8 mouse cellular contexts compared by ENCODE assay signal in genomic region chr2:69054279-69054678, GRCm38 (mm10).
DNase-seq lines count a peak whose midpoint lies in the region; ATAC-seq and TF ChIP-seq lines count a peak whose summit lies in the region.

No protein-coding gene starts in this region.

- H3K4me1 ChIP-seq in midbrain, postnatal 0 days (ENCODE audit: insufficient read depth, low read length): no peaks in the 10 kb centered on the region
- H3K4me1 ChIP-seq in midbrain, embryonic 11.5 days (ENCODE audit: control insufficient read depth, insufficient read depth, low read length): peaks cover 4% of the 10 kb centered on the region; the same call in 1 of the 2 replicates
- H3K4me1 ChIP-seq in heart, embryonic 15.5 days (replicated peaks): peaks cover 21% of the 10 kb centered on the region

- no peaks in the 10 kb centered on the region for H3K9me3 ChIP-seq in midbrain, postnatal 0 days (ENCODE audit: low read length)
- no peaks in the 10 kb centered on the region for H3K9me3 ChIP-seq in midbrain, embryonic 11.5 days (ENCODE audit: control insufficient read depth, low read length)
- no peaks in the 10 kb centered on the region for H3K9me3 ChIP-seq in heart, embryonic 15.5 days (replicated peaks)

- H3K4me2 ChIP-seq in midbrain, postnatal 0 days (ENCODE audit: low read depth, low read length, poor library complexity, severe bottlenecking): no peak overlapping the region
- no peak overlapping the region for H3K4me2 ChIP-seq in midbrain, embryonic 11.5 days
- no peak overlapping the region for H3K4me2 ChIP-seq in heart, embryonic 15.5 days

- no peak overlapping the region for H3K27ac ChIP-seq in midbrain, postnatal 0 days (ENCODE audit: low read depth, low read length)
- no peak overlapping the region for H3K27ac ChIP-seq in midbrain, embryonic 11.5 days (ENCODE audit: low read depth, low read length)
- H3K27ac ChIP-seq in heart, embryonic 15.5 days: peak overlapping the region; percentile 48

- 61% methylated on average over 4 of the region's 4 CpGs for WGBS in midbrain, postnatal 0 days
- 79% methylated on average over 4 of the region's 4 CpGs for WGBS in midbrain, embryonic 11.5 days
- WGBS in heart, embryonic 15.5 days: 30% methylated on average over 4 of the region's 4 CpGs

- H3K36me3 ChIP-seq in midbrain, postnatal 0 days (ENCODE audit: insufficient read depth, low read length): no peaks in the 10 kb centered on the region
- H3K36me3 ChIP-seq in midbrain, embryonic 11.5 days (ENCODE audit: control insufficient read depth, insufficient read depth, low read length): no peaks in the 10 kb centered on the region
- no peaks in the 10 kb centered on the region for H3K36me3 ChIP-seq in heart, embryonic 15.5 days

- no peaks in the 10 kb centered on the region for H3K27me3 ChIP-seq in midbrain, postnatal 0 days (ENCODE audit: insufficient read depth, low read length)
- no peaks in the 10 kb centered on the region for H3K27me3 ChIP-seq in midbrain, embryonic 11.5 days (ENCODE audit: control insufficient read depth, insufficient read depth, low read length)
- H3K27me3 ChIP-seq in heart, embryonic 15.5 days: no peaks in the 10 kb centered on the region

- H3K4me3 ChIP-seq in midbrain, postnatal 0 days (ENCODE audit: low read depth, low read length): no peak overlapping the region
- no peak overlapping the region for H3K4me3 ChIP-seq in midbrain, embryonic 11.5 days (ENCODE audit: low read depth, low read length)
- H3K4me3 ChIP-seq in heart, embryonic 15.5 days: no peak overlapping the region

- no peak overlapping the region for H3K9ac ChIP-seq in midbrain, postnatal 0 days (replicated peaks; ENCODE audit: low read length, poor library complexity, severe bottlenecking)
- H3K9ac ChIP-seq in midbrain, embryonic 11.5 days (ENCODE audit: low read length): no peak overlapping the region
- H3K9ac ChIP-seq in heart, embryonic 15.5 days: no peak overlapping the region

- DNase-seq in midbrain, postnatal 0 days (ENCODE audit: low spot score): peak; percentile 82
- DNase-seq in midbrain, embryonic 11.5 days (ENCODE audit: low spot score, missing footprints): no peak
- DNase-seq in cerebellum, adult 8-10 months: peak; percentile 73
- peak; percentile 86 to 87 for DNase-seq in kidney, postnatal 36 days
- peak; percentile 72 for DNase-seq in ovary, adult 18-20 months (ENCODE audit: low spot score)
- no peak for DNase-seq in thymus, postnatal 10 days (ENCODE audit: low spot score in 2 of 2)

- peak; percentile 44; the same call in 1 of the 2 replicates for ATAC-seq in midbrain, postnatal 0 days (ENCODE audit: low FRiP score)
- ATAC-seq in midbrain, embryonic 11.5 days (ENCODE audit: low FRiP score): no peak
- peak; percentile 89 for ATAC-seq in heart, embryonic 15.5 days (replicated peaks; ENCODE audit: insufficient number of reproducible peaks, insufficient read depth, low FRiP score, low read depth)
- no peak for ATAC-seq in monocyte, adult 5-6 weeks (replicated peaks; ENCODE audit: insufficient number of reproducible peaks, low FRiP score, low TSS enrichment, poor library complexity, severe bottlenecking)

- no peak for TF ChIP-seq CTCF in midbrain, postnatal 0 days (IDR thresholded peaks at IDR 0.05)

Comparison
In these comparisons a context has a peak if more than half of its experiments do, and no peak if none do; other contexts are left out.
1. ATAC-seq: peak in midbrain, postnatal 0 days (single experiment) and heart, embryonic 15.5 days (single experiment); none in midbrain, embryonic 11.5 days (single experiment) and monocyte, adult 5-6 weeks (single experiment).
2. DNase-seq: peak in midbrain, postnatal 0 days (single experiment), cerebellum, adult 8-10 months (single experiment), kidney, postnatal 36 days (2 of 2) and ovary, adult 18-20 months (single experiment); none in midbrain, embryonic 11.5 days (single experiment) and thymus, postnatal 10 days (0 of 2).